Mouse (Mus musculus) liver, postnatal 0 days (tissue): Measurements from ENCODE around the gene Fam161a. TPM values are rescaled to one million over a fixed set of nuclear protein-coding genes. Genes with fewer than 3 reads are reported as not detected.

ENCODE experiments used
- ATAC-seq: fragments of 200-750 bp; cut with Nextera tagmentation; 2 replicates; pipeline ENCODE4 v1.8.0; 2017; ENCODE audit warnings: mild to moderate bottlenecking, moderate library complexity
- DNase-seq: peaks from one replicate; pipeline ENCODE4 v3.0.0-alpha.2; 2016
- H3K27ac ChIP-seq: fragments of 300-500 bp; sonication (generic); 2 replicates; pipeline ENCODE4 v1.5.1; 2014; ENCODE audit warnings: antibody characterized with exemption, moderate library complexity, mild to moderate bottlenecking, low read depth
- H3K27me3 ChIP-seq: fragments of 300-500 bp; sonication (generic); 2 replicates; pipeline ENCODE4 v1.6.1; 2014; ENCODE audit warnings: low read length, control low read depth, mixed read lengths; ENCODE audit not compliant: insufficient read depth
- H3K36me3 ChIP-seq: fragments of 300-500 bp; sonication (generic); replicated peaks from 2 replicates; pipeline ENCODE4 v1.6.1; 2014; ENCODE audit warnings: mild to moderate bottlenecking, control low read depth, low read length, moderate library complexity, mixed read lengths; ENCODE audit not compliant: insufficient read depth
- H3K4me1 ChIP-seq: fragments of 300-500 bp; sonication (generic); 2 replicates; pipeline ENCODE4 v1.6.1; 2014; ENCODE audit warnings: antibody characterized with exemption, mild to moderate bottlenecking, control low read depth; ENCODE audit not compliant: insufficient read depth
- H3K4me2 ChIP-seq: fragments of 300-500 bp; sonication (generic); 2 replicates; pipeline ENCODE4 v1.6.1; 2014; ENCODE audit warnings: low read depth, mild to moderate bottlenecking, low read length, moderate library complexity, mixed read lengths
- H3K4me3 ChIP-seq: fragments of 300-500 bp; sonication (generic); 2 replicates; pipeline ENCODE4 v1.5.1; 2014; ENCODE audit warnings: low read depth, low read length
- H3K9ac ChIP-seq: fragments of 300-500 bp; sonication (generic); replicated peaks from 2 replicates; pipeline ENCODE4 v1.6.1; 2014; ENCODE audit warnings: mild to moderate bottlenecking, moderate library complexity
- H3K9me3 ChIP-seq: fragments of 300-500 bp; sonication (generic); 2 replicates; pipeline ENCODE4 v1.6.1; 2016; ENCODE audit warnings: mild to moderate bottlenecking, control low read depth, low read length, mixed read lengths
- CTCF ChIP-seq: sonication (generic); IDR thresholded peaks from 2 replicates; pipeline ENCODE4 v1.5.1; 2016; ENCODE audit warnings: antibody characterized with exemption, low read depth
- EP300 ChIP-seq: IDR thresholded peaks from 2 replicates; pipeline ENCODE4 v1.6.1; 2016; ENCODE audit warnings: antibody characterized with exemption, low read depth, mild to moderate bottlenecking
- WGBS: fragments of 180-500 bp; shearing (Covaris S2); extraction: QIAGEN DNeasy Blood & Tissue Kit; methylation state at CpG from one replicate; pipeline ENCODE4 v1.1.7; 2014; ENCODE audit not compliant: insufficient replicate concordance; 5-methylcytosine and 5-hydroxymethylcytosine counted together
- polyA plus RNA-seq: library from polyadenylated mRNA; unstranded; fragments of >200 nt; fragmentation: Nextera tagmentation; extraction: Ambion mirVana; gene quantifications from 2 replicates; pipeline ENCODE4 v1.2.1, GENCODE M21; 2015

Fam161a gene
- polyA plus RNA-seq, 1 experiment from 2014 or later = 1.5 TPM

DNA sequence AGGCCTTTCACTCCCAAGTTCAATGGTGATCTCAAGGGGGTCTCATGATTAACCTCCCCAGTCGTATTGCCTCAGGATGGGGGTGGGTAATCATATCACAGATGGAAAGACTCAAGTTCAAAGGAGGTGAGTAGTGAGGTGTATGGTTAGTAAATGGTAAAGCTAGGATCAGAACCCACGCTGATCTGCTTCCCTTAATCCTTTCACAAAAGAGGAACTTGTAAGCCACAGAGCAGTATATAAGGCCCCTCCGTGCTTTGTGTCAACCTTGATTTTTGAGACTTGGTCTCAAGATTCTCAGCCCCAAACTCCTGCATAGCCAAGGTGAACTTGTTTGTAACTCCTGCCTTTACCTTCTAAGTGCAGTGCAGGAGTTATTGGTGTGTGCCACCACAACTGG lies 16.8 kb downstream of the Fam161a start:
- ATAC-seq = no peak
- H3K27ac ChIP-seq = no peak overlapping the region
- no peaks in the 10 kb centered on the region for H3K4me1 ChIP-seq
- H3K36me3 ChIP-seq = no peaks in the 10 kb centered on the region
- H3K4me2 ChIP-seq = no peak overlapping the region
- DNase-seq = no peak
- no peak overlapping the region for H3K4me3 ChIP-seq
- no peak overlapping the region for H3K9ac ChIP-seq
- H3K27me3 ChIP-seq = no peaks in the 10 kb centered on the region
- no peaks in the 10 kb centered on the region for H3K9me3 ChIP-seq
- 46% methylated on average over 3 of the region's 3 CpGs for WGBS
- TF ChIP-seq CTCF = no peak
- TF ChIP-seq EP300 = no peak

DNA sequence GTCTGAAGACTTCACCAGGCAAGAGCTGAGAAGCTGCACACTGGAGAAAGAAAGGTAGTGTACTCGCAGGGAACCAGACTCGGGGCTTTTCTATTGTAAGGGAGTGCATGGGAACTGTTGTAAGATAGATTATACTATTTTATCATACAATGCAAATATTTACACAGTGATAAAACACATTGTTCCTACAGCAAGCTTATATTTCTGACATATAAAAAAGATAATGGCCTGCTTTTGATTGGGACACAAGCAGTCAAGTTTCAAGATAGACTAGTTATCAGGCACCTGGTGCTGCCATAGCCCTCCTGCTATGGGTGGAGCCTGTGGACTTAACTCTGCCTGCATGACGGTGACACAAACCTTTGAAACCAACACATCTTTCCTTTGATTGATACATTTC lies 21.6 kb downstream of the Fam161a start:
- WGBS = 44% methylated on average over 3 of the region's 3 CpGs
- ATAC-seq (no peak), DNase-seq (no peak)
- no peaks in the 10 kb centered on the region for H3K9me3 ChIP-seq
- no peaks in the 10 kb centered on the region for H3K36me3 ChIP-seq
- H3K27ac ChIP-seq = no peak overlapping the region
- no peak overlapping the region for H3K4me2 ChIP-seq
- H3K4me3 ChIP-seq = no peak overlapping the region
- no peaks in the 10 kb centered on the region for H3K27me3 ChIP-seq
- H3K9ac ChIP-seq = no peak overlapping the region
- no peaks in the 10 kb centered on the region for H3K4me1 ChIP-seq
- no peak for TF ChIP-seq CTCF
- no peak for TF ChIP-seq EP300

DNA sequence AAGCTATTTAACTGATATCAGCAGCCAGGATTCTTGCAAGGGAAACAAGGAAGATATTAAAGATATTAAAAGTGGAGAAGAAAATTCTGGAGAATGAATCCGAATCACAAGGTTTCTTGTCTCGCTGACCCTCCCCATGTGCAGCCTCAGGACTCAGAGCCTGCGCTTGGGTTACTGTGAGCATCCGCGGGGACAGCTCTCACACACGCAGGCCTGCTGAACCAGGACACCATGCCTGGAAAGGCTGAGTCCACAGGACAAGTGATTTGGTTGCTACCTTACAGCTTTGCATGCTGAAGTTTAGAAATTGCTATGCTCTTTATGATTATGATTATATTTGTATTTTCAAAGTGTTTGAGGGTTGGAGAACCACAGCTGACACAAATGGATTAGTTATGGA lies 22.1 kb downstream of the Fam161a start:
- Histone ChIP-seq H3K36me3 (no peaks in the 10 kb centered on the region), H3K4me2 (no peak overlapping the region), H3K27me3 (no peaks in the 10 kb centered on the region), H3K4me3 (no peak overlapping the region), H3K4me1 (no peaks in the 10 kb centered on the region), H3K27ac (no peak overlapping the region), H3K9me3 (no peaks in the 10 kb centered on the region), H3K9ac (no peak overlapping the region)
- ATAC-seq = no peak
- 81% methylated on average over 6 of the region's 6 CpGs for WGBS
- DNase-seq = no peak
- TF ChIP-seq EP300 (no peak), CTCF (no peak)

DNA sequence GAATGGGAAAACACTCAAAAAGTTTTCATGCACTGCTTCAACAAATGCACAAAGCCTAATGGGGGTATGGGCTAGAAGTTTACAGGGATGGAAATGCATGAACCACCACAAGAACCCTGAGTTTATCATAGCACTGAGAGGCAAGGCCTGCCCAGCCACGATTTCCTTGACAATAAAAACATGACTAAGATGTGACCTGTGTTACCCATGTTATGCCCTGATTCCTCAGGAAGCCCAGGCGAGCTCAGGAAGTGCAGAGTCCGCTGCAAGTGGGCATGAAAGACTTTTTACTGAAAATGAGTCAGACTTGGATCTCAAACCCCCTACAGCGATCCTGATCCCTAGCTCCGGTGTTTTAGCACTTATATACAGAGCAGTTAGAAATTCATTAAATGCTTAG lies 39.9 kb downstream of the Fam161a start:
- TF ChIP-seq EP300 (no peak), CTCF (no peak)
- no peak for ATAC-seq

DNA sequence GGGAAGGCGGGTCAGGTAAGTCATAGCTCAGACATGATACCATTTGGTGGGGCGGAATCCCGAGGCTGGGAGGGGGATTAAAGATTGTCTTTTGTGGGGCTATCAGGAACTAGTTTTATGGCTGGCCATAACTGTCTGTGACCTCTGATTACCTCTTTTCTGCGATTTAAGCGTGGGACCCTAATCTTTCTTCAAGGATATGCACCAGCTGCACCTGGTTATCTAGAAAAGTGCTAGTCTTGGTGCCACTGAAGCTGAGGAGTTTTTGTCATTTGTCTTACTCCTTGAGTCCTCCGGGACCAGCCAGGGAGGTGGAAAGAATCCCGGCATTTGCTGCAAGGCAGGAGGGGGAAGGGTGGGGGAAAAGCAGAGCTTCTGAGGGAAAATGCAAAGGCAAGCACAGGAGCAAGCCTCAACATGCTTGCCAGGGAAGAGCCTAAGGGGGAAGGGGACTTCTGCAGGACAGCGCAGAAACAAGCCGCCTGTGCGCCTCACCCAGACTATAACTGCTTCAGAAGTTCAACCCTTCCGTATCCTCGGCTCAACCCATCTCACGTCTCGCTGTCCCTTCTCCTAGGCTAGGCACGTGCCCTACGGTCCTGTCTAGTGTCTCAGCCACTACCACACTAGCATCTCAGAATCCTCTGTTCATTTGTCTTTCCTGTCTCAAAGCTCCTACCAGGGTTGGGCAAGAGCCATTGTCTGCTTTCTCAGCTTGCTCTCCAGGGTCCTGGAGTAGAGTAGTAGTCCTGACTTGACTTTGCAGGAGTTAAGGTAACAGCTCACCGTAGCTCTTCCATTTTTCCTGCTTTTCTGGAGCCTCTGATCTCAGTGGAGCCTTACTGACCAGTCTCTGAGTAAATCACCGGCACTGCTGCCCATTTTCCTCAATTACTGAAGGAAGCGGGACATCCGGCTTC lies 40.6 kb downstream of the Fam161a start:
- WGBS = 30% methylated on average over 20 of the region's 20 CpGs

More for the DNA sequence above, 39.9 kb downstream of the Fam161a start:
- no peak for DNase-seq
- no peaks in the 10 kb centered on the region for H3K9me3 ChIP-seq
- 0 out of 2 replicates have a peak, but pooled peaks cover under 1% of the 10 kb centered on the region for H3K4me1 ChIP-seq
- H3K4me3 ChIP-seq = no peak overlapping the region
- H3K4me2 ChIP-seq = no peak overlapping the region
- no peak overlapping the region for H3K9ac ChIP-seq
- 51% methylated on average over 5 of the region's 5 CpGs for WGBS
- H3K27me3 ChIP-seq = 0 out of 2 replicates have a peak, but pooled peaks cover 11% of the 10 kb centered on the region
- no peak overlapping the region for H3K27ac ChIP-seq
- no peaks in the 10 kb centered on the region for H3K36me3 ChIP-seq

DNA sequence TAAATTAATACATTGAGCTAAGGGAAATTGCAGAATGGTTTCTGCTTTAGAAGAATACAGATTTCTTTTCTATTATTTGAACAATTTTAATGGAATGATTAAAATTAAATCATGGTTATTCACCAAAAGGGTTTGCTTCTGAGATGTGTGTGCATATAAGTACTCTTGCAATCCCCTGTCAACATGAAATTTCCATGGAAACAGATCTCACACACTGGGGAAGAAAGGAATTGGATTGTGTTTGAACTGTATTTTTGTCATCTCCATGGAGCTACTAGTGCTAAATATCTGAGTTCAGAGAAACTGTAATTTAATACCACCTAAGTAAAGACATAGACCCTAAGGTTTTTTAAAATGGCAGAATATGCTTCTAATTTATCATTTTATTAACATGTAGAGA lies 42.3 kb downstream of the Fam161a start:
- DNase-seq (no peak), ATAC-seq (no peak)
- H3K9ac ChIP-seq = no peak overlapping the region
- H3K36me3 ChIP-seq = no peaks in the 10 kb centered on the region
- H3K9me3 ChIP-seq = no peaks in the 10 kb centered on the region
- H3K27me3 ChIP-seq = 0 out of 2 replicates have a peak, but pooled peaks cover 11% of the 10 kb centered on the region
- no peak for TF ChIP-seq CTCF
- no peak for TF ChIP-seq EP300
- H3K4me3 ChIP-seq = no peak overlapping the region
- H3K27ac ChIP-seq = no peak overlapping the region
- H3K4me1 ChIP-seq = 0 out of 2 replicates have a peak, but pooled peaks cover 2% of the 10 kb centered on the region
- H3K4me2 ChIP-seq = no peak overlapping the region

More for the DNA sequence above, 40.6 kb downstream of the Fam161a start:
- Histone ChIP-seq H3K4me3 (no peak overlapping the region), H3K27ac (no peak overlapping the region), H3K4me2 (peak overlapping the region; percentile 44), H3K36me3 (no peaks in the 10 kb centered on the region), H3K4me1 (0 out of 2 replicates have a peak, but pooled peaks cover 2% of the 10 kb centered on the region), H3K9ac (no peak overlapping the region), H3K9me3 (no peaks in the 10 kb centered on the region), H3K27me3 (0 out of 2 replicates have a peak, but pooled peaks cover 11% of the 10 kb centered on the region)
- no peak for DNase-seq
- TF ChIP-seq EP300 (no peak), CTCF (no peak)
- ATAC-seq = no peak
